In the genomic region with DNA sequence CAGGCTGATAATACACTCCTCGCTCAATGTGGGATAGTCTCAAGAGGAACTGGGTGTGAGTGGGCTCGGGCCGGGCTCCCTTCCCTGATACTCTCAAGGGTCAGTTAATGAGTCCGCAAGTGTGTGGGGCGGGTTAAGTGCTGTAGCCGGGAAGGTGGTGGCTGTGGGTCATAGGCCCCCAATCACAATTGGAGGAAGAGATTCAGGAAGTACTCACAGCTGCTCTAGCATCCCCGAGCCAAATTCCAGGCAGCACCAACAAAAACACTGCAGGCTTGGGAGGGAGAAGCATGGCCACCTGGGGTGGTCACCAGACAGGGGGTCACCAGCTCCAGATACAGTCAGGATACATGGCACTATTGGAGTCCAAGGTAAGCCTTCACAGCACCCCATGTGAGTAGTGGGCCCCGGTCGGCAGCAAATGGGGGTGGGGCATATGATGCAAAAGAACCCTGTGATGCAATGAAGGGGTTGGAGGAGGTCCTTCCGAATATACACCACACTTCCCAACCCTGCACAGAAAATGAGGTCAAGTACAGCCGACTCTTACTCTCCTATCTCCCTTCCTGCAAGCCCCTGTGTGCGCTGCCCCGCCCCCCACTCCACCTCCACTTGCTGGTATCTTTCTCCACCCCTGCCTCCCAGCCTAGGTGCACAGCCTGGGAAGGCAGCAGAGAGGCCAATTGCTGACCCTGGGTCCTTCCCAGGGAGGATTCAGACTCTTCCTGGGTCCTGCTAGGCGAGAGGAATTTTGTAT, we compare ENCODE assay signal across 10 mouse cellular contexts. TPM values are rescaled to one million over a fixed set of nuclear protein-coding genes. Genes with fewer than 3 reads are reported as not detected.
DNase-seq lines count a peak whose midpoint lies in the region; ATAC-seq and TF ChIP-seq lines count a peak whose summit lies in the region.
"Had no signal": no experiment of that assay in that cellular context is flagged by ENCODE, and none has a peak within 500 bp of the region (broad histone marks: within the 10 kb centered on the region; RNA-seq: fewer than 3 reads in every experiment).

A gene (plus strand): TSS at position 241 of the 757 bp plus-strand sequence.

- WGBS in liver, adult 2 months, result 42% methylated on average over 14 of the region's 14 CpGs
- 52% methylated on average over 14 of the region's 14 CpGs for WGBS in stomach, embryonic 15.5 days
- 74% methylated on average over 14 of the region's 14 CpGs for WGBS in midbrain, embryonic 11.5 days

- H3K4me3 ChIP-seq in liver, adult 2 months (ENCODE audit: insufficient read depth, low read depth, low read length), result no peak within 1 kb of the TSS
- no peak within 1 kb of the TSS for H3K4me3 ChIP-seq in stomach, embryonic 15.5 days (replicated peaks)
- no peak within 1 kb of the TSS for H3K4me3 ChIP-seq in midbrain, embryonic 11.5 days (ENCODE audit: low read depth, low read length)

- peak within 1 kb of the TSS; percentile 46 for H3K27ac ChIP-seq in liver, adult 2 months (replicated peaks; ENCODE audit: insufficient read depth, low read depth, low read length)
- peak within 1 kb of the TSS; percentile 87 for H3K27ac ChIP-seq in stomach, embryonic 15.5 days
- no peak within 1 kb of the TSS for H3K27ac ChIP-seq in midbrain, embryonic 11.5 days (ENCODE audit: low read depth, low read length)

- peak within 1 kb of the TSS; percentile 17; the same call in 1 of the 2 replicates for H3K9ac ChIP-seq in liver, adult 2 months (ENCODE audit: low read depth, low read length)
- H3K9ac ChIP-seq in stomach, embryonic 15.5 days, result no peak within 1 kb of the TSS
- no peak within 1 kb of the TSS for H3K9ac ChIP-seq in midbrain, embryonic 11.5 days (ENCODE audit: low read length)

- no peak for TF ChIP-seq CTCF in liver, adult 2 months (IDR thresholded peaks at IDR 0.05; ENCODE audit: low read depth, low read length)

- no peaks in the 10 kb centered on the region for H3K36me3 ChIP-seq in liver, adult 2 months (ENCODE audit: control insufficient read depth, insufficient read depth, low read length)
- no peaks in the 10 kb centered on the region for H3K36me3 ChIP-seq in stomach, embryonic 15.5 days
- no peaks in the 10 kb centered on the region for H3K36me3 ChIP-seq in midbrain, embryonic 11.5 days (ENCODE audit: control insufficient read depth, insufficient read depth, low read length)

- H3K27me3 ChIP-seq in liver, adult 2 months (ENCODE audit: control insufficient read depth, insufficient read depth, low read length), result no peaks in the 10 kb centered on the region
- H3K27me3 ChIP-seq in stomach, embryonic 15.5 days (replicated peaks), result no peaks in the 10 kb centered on the region
- no peaks in the 10 kb centered on the region for H3K27me3 ChIP-seq in midbrain, embryonic 11.5 days (ENCODE audit: control insufficient read depth, insufficient read depth, low read length)

- TF ChIP-seq POLR2A in liver, adult 2 months (IDR thresholded peaks at IDR 0.05; ENCODE audit: extremely low read depth, insufficient read depth, low read length), result no peak

- no peaks in the 10 kb centered on the region for H3K9me3 ChIP-seq in stomach, embryonic 15.5 days
- no peaks in the 10 kb centered on the region for H3K9me3 ChIP-seq in midbrain, embryonic 11.5 days (ENCODE audit: control insufficient read depth, low read length)

- peak; percentile 64 for DNase-seq in gastrocnemius, adult 18-20 months (ENCODE audit: low spot score)
- no peak for DNase-seq in gastrocnemius, postnatal 4 days (ENCODE audit: low spot score in 2 of 2)
- DNase-seq in heart, postnatal 25 days (ENCODE audit: low spot score), result peak; percentile 79
- DNase-seq in liver, adult 2 months (ENCODE audit: extremely low read depth, low read depth, low spot score), result no peak
- no peak for DNase-seq in natural killer cell, adult 2 months (ENCODE audit: low spot score in 2 of 2)
- no peak for DNase-seq in midbrain, embryonic 11.5 days (ENCODE audit: low spot score, missing footprints)
- DNase-seq in adrenal gland, adult 8-10 months, result no peak

- intact Hi-C loops in heart, postnatal 25 days (cut with DNase I), result loop anchor here (5.0 kb wide), 1 partner anchor 32 kb away; no protein-coding TSS in a partner anchor

- ATAC-seq in stomach, embryonic 15.5 days (ENCODE audit: insufficient read depth, low FRiP score, low read depth), result no peak
- no peak for ATAC-seq in midbrain, embryonic 11.5 days (ENCODE audit: low FRiP score)
- ATAC-seq: hindbrain, embryonic 16.5 days had no signal

- H3K79me2 ChIP-seq in liver, adult 2 months (ENCODE audit: control insufficient read depth, insufficient read depth, low read length), result no peaks in the 10 kb centered on the region

- no peaks in the 10 kb centered on the region for H3K4me1 ChIP-seq in liver, adult 2 months (ENCODE audit: control insufficient read depth, insufficient read depth, low read length)
- H3K4me1 ChIP-seq in stomach, embryonic 15.5 days, result peaks cover 48% of the 10 kb centered on the region
- H3K4me1 ChIP-seq in midbrain, embryonic 11.5 days (ENCODE audit: control insufficient read depth, insufficient read depth, low read length), result no peaks in the 10 kb centered on the region

- H3K4me2 ChIP-seq in stomach, embryonic 15.5 days, result no peak within 1 kb of the TSS
- H3K4me2 ChIP-seq in midbrain, embryonic 11.5 days, result no peak within 1 kb of the TSS

RNA-seq across cellular contexts. Expression of the gene that starts here (rescaled TPM):
- 1 to 10 TPM; 1.1 to 1.3 TPM for total RNA-seq in gastrocnemius, adult 18-20 months (2021)
- total RNA-seq in gastrocnemius, postnatal 4 days (2021), result 1 to 10 TPM; 1.4 to 1.5 TPM
- total RNA-seq in heart, postnatal 25 days (2021), result 1 to 10 TPM; 4.8 to 4.9 TPM
- 0.07 and 0.18 TPM in 2 replicates for total RNA-seq in liver, adult 2 months (2014; rRNA removed)
- polyA plus RNA-seq in liver, adult 2 months (2012; rRNA removed), result 0.07 and 0.12 TPM in 2 replicates
- 0.09 and 0.18 TPM in 2 replicates for polyA plus RNA-seq in stomach, embryonic 15.5 days (2015; fragmentation: Nextera tagmentation; extraction: Ambion mirVana)
- 0.04 TPM in 1 of 2 replicates, not detected in the other for polyA plus RNA-seq in midbrain, embryonic 11.5 days (2014; fragmentation: Nextera tagmentation; extraction: Ambion mirVana)
- 1 to 10 TPM; 1.6 to 2.3 (median 1.9) TPM for total RNA-seq in adrenal gland, adult 8-10 months (2022)
- total RNA-seq: neutrophil, adult 5-6 weeks had no signal

Comparison
In these comparisons a context has a peak if more than half of its experiments do, and no peak if none do; other contexts are left out.
1. DNase-seq: peak in gastrocnemius, adult 18-20 months (single experiment) and heart, postnatal 25 days (single experiment); none in gastrocnemius, postnatal 4 days (0 of 2), liver, adult 2 months (single experiment), natural killer cell, adult 2 months (0 of 2), midbrain, embryonic 11.5 days (single experiment) and adrenal gland, adult 8-10 months (single experiment).